Mouse (Mus musculus) embryo, embryonic 11.5 days (tissue): Measurements from ENCODE around the gene Gm45716.
"Not testable (repeated sequence)": the region's sequence is repeated elsewhere in the genome, so short reads cannot be mapped to it uniquely, and the experiment has no call there.

Experiments
- DNase-seq: peaks from one replicate; pipeline ENCODE4 v3.0.0-alpha.2; 2012; ENCODE audit warnings: low read depth, low spot score

Gm45716 gene

DNA sequence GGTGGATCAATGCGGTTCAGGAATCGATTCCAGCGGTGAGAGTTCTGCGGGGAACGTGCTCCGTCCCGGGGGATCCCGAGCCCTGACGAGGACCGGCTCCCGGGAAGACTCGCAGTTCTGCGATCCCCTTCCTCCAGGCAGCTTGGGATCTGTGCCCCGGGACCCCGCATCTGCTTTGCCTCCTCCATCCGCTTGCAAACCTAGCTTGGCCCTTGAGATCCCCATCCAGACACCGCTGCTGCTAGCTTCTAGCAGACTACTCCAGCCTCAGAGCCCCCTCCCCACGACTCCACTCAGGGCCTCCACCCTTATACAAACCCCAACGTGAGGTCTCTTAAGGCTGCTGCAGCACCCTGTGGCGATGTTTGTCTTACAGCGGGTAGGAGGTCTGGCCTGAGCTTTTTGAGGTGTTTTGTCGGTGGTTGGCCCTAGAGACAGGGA lies 62.2 kb downstream of the Gm45716 start:
- DNase-seq = no peak

DNA sequence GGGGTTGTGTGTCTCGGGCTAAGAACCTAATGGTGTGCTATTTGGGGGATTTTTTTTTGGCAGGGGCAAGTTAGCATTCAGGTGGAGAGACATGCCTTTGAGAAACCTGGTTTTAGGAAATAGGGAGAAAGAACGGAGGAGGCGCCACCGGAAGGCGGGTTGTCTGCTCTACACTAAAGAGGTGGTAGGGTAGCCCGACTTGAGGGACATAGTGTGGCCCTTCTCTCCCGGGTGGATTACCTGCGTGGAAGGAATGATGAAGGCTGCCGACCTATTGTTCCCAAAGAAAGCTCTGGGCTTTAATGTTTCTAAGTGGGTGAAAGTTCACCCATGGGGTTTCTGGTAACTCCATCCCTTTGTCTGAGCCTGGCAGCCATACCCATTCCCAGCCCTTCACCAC lies 62.7 kb downstream of the Gm45716 start:
- no peak for DNase-seq

DNA sequence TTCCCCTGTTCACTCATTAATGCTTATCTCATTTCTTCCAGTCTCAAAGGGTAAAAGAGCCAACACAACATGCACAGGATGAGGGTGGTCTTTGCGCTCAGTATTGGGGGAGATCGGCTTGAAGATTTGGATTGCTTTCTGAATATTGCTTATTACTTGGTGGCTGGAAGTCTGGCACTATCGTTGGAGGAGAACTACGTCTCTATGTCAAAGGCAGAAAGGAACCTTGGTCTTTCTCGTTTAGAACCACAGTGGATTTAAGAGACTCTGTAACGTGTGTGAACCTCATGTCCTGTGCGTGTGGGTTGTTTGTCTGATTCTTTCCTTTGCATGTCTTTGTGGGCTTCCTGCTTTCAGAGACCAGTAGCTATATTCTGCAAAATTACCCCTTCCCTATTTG lies 63.2 kb downstream of the Gm45716 start:
- DNase-seq = no peak

- DNase-seq = no peak
These were observed 64.4 kb downstream of the Gm45716 start for GRCm38 (mm10) chr11:90251923-90252322.

GRCm38 (mm10) chr11:90252366-90252765 lies 64.9 kb downstream of the Gm45716 start:
- no peak for DNase-seq

- DNase-seq = no peak
These were observed 67.1 kb downstream of the Gm45716 start for GRCm38 (mm10) chr11:90254536-90254935.

DNA sequence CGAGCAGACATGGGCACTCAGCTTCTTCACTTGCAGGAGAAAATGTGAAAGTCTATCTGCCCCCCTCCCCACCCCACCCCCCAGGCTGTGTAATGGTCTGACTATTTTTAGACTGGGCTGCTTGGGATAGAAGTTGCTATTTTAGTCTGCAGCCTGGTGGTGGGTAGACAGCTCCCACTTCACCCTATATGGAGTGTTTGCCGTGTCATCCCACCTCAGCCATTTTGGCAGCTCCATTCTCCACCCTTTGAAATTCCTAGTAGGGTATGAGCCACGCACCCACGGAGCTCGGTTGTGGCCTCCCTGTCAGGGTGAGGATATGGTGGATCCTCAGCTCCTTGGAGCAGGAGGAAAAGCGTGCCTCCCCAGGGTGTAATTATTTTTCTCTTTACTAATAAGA lies 68.2 kb downstream of the Gm45716 start:
- no peak for DNase-seq

- no peak for DNase-seq
These were observed 69.5 kb downstream of the Gm45716 start for GRCm38 (mm10) chr11:90256833-90257525.

DNA sequence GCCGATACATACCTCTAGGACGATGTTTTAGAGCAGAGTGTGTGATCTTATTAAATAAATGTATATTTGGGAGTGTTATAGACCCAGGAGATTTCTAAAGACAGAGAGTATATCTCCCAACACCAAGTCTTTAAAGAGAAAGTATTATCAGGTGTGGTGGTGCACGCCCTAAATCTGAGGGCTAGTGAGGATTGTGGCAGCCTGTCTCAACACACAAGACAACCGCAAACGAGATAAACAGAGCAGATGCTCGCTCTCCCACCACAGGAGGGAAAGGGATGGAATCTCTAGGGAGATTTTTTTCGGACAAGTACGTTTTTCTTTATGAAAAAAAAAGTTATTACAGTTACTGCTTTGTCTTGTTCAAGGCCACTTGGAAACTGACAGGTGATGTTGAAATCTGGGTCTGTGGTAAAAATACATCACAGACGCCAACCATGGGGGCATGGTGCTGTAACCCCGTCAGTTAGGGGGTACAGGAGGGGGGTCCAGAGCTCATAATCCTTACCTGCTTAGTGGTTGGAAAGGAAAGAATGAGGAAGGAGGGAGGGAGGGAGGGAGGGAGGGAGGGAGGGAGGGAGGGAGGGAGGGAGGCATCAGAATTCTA lies 70.9 kb downstream of the Gm45716 start:
- no peak for DNase-seq

DNA sequence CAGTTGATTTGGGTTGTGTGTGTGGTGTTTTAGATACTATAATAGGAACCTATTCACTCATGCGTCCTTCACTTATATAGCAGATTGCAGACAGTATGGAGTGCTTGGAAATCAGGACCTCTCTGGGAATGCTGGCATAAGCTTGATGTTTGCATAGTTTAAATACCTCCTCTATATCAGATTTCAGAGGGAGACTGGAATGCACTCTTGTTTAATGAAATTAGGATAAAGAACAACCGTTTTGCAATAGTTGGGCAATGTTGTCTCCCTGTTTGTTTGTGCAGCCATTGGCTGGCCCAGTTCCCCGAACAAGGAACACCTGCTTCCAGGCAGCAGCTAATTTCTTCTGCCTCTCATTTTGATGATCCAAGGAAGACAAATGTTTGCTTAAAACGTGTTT lies 71.6 kb downstream of the Gm45716 start:
- no peak for DNase-seq

DNA sequence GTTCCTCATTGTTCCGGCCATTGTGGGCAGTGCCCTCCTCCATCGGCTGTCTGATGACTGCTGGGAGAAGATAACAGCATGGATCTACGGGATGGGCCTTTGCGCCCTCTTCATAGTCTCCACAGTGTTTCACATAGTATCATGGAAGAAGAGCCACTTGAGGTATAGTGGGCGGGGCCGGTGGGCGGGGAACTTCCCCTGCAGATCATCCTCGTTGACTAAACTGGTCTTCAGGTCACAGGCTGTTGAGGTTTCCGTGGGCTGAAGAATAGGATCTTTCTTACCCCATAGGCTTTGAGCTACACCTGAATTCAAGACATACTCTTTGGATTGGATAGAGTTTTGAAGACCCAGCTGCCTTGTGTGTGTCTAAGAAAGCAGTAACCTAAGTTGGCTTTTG lies 72.3 kb downstream of the Gm45716 start:
- DNase-seq = no peak

- no peak for DNase-seq
These were observed 76.7 kb downstream of the Gm45716 start for GRCm38 (mm10) chr11:90264180-90264579.

DNA sequence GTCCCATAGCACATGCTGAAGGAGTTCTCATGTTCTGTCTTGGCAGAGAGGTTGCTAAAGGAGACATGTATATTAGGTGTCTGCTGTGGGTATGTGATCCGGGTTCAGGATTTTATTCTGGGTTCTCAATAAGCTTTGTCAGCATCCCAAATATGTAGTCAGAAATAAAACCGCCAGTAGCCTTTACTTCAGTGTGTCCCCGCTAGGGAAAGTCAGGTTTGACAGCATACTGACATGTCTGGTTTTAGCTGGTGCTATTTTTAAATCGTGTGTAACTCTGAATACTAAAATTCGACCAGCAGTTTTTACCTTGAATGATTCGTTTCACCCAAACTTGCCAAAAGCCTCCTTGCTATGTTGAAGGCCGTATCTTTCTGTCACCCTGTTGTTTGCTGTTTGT lies 78.1 kb downstream of the Gm45716 start:
- DNase-seq = no peak

DNA sequence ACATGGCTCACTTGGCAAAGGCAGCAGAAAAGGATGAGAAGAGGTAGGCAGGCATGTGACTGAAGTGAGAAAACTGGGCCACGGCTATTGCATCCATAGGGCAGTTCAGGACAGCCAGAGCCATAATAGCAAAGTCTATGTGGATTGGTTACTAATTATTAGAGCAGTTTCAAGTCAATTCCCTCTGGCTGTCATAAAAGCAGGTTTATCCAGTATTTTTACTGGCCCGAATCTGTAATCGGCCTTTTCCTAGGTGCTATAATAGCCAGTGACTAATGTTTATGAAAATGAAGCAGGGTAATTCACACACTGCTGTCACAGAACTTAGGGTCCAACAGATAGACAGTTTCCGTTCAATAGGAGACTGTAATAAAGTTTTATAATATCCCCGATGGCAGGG lies 81.5 kb downstream of the Gm45716 start:
- DNase-seq = no peak

DNA sequence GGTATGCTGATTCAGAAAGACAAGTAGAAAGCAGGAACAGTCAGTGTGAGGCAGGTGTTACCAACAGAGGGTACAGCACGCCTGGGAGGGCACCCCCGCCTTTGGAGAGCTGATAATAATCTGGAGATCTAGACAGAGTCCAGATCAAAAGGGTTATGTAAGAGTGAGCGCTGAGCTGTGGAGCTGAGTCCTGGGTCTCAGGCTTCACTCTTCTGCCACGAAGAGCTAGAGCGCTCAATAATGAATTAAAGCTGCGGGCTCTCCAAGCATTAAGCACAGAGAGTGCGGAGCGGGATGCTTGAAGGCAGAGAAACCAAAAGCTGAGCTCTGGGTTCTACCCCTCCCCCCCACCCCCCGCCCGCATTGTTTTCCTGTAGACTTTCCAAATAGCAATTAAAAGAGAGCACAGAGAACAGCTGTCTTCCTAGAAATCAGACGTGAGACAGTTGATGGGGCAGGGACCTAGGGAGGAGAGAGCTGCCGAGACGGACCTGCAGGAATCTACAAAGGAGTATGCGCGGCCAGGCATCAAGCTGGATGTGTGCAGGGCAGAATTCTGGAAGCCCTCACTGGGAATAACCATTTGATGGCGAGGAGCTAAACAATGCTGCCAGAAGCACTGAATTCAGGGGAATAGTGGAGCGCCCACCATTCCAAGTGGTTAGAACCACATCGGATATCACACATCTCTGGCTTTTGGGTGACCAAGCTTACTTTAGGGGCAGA lies 82.1 kb downstream of the Gm45716 start:
- no peak for DNase-seq

DNA sequence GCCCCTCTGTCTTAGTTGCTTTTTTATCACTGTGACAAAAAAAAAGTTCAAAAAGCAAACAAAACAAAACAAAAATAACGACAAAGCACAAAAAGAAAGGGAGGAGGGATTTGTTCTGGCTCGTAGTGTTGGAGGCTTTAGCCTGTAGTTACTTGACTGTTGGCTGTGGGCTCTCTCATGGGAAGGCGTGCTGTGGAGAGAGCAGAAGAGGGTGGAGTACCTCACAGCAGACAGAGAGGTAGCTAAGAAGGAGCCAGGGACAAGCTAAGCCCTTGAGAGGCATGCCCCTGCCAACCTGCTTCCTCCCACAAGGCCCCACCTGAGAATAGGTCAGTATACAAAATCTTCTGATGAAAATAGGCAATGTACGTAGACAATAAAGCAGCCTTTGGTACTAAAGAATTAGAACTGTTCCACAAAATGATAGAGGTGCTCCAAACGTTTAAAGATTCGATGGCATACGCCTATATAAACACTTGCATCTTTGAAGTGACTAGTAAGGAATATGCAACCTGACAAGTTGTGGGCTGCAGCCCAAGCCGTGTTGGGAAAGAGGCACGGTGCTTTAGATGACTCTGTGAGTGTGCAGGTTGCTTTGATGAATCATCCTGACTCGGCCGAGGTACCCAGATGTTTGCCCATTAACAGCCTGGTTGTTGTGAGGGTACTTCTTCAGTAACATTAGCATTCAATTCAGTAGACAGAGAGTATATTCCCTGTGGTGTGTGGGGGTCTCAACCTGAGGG lies 82.8 kb downstream of the Gm45716 start:
- DNase-seq = no peak

DNA sequence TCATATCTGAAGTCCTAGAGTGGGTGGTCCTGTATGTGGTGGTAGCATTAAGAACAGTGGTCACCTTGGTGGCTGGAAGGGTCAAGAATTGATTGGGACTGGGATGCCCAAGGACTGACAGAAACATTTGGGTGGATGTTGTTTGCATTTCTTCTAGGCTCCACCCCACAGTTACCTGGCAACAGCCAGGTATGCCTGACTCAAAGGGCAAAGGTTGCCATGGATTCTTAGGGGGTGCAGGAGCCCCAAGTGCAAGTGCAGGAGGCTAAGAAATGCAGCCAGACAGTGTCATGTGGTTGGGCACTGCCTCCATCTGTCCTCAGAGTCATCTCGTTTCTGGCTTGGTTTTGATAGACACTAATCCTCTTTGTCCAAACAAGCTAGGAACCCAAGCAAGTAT lies 86.7 kb downstream of the Gm45716 start:
- no peak for DNase-seq

- no peak for DNase-seq
These were observed 88.2 kb downstream of the Gm45716 start for GRCm38 (mm10) chr11:90275663-90276062.

- no peak for DNase-seq
These were observed 88.7 kb downstream of the Gm45716 start for GRCm38 (mm10) chr11:90276150-90276549.

- no peak for DNase-seq
These were observed 89.1 kb downstream of the Gm45716 start for GRCm38 (mm10) chr11:90276561-90276960.

- DNase-seq = no peak
These were observed 92.6 kb downstream of the Gm45716 start for GRCm38 (mm10) chr11:90280069-90280468.

DNA sequence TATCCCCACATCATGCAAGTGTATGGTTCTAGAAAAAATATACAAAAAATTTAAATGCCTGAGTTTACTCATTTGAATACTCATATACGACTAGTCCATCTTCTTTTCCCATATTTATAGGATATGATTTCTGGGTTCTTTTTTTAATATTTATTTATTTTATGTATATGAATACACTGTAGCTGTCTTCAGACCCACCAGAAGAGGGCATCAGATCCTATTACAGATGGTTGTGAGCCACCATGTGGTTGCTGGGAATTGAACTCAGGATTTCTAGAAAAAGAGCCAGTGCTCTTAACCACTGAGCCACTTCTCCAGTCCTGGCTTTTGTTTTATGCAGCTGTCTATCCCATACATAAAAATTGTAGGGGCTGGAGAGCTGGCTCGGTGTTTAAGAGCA lies 94.5 kb downstream of the Gm45716 start:
- not testable (repeated sequence) for DNase-seq
